Mouse (Mus musculus) spleen, adult 10 weeks (tissue): Measurements from ENCODE around the gene Setd7. TPM values are rescaled to one million over a fixed set of nuclear protein-coding genes. Genes with fewer than 3 reads are reported as not detected.

Experiments used
- polyA plus RNA-seq: library from polyadenylated mRNA; stranded (reverse); fragments of 350-450 nt; fragmentation: Illumina TruSeq; extraction: RNeasy Lipid Tissue Mini Kit (QIAGEN cat#74804); gene quantifications from one replicate; pipeline ENCODE4 v1.2.3, GENCODE M21; 2015; ENCODE audit warnings: low replicate concordance; ENCODE audit not compliant: insufficient read depth

Setd7 gene
- polyA plus RNA-seq, result 46.8 TPM

GRCm38 (mm10) chr3:51560511-51561108 is at the start of gene Setd7:
Gene Setd7, minus strand, starts transcription at chr3:51560879.

GRCm38 (mm10) chr3:51483741-51484359 is 76.8 kb downstream of the Setd7 start, which contains the start of gene Rab33b:
Gene Rab33b, plus strand, starts transcription at chr3:51483920.

Other genes starting within 250 kb of the Setd7 start
- gene Elf2, start 220.2 kb downstream of the Setd7 start, polyA plus RNA-seq, result 73.6 TPM
- 0.52 TPM for gene Mgarp, start 164.1 kb downstream of the Setd7 start, polyA plus RNA-seq
- gene Ndufc1, start 151.9 kb downstream of the Setd7 start, polyA plus RNA-seq, result 76.5 TPM
- 65.5 TPM for gene Naa15, start 145.7 kb downstream of the Setd7 start, polyA plus RNA-seq
- 24.1 TPM for gene Rab33b, start 77.0 kb downstream of the Setd7 start, polyA plus RNA-seq
- 36.9 TPM for gene Mgst2, start 99.5 kb upstream of the Setd7 start, polyA plus RNA-seq